In genomic region chr19:24300994-24301767, GRCm38 (mm10) we compare ENCODE assay signal across 8 mouse cellular contexts. TPM values are rescaled to one million over a fixed set of nuclear protein-coding genes. Genes with fewer than 3 reads are reported as not detected.
DNase-seq lines count a peak whose midpoint lies in the region; ATAC-seq and TF ChIP-seq lines count a peak whose summit lies in the region.

No protein-coding gene starts in this region.

- H3K4me2 ChIP-seq in hindbrain, embryonic 13.5 days = peak overlapping the region; percentile 52

- no peak overlapping the region for H3K27ac ChIP-seq in hindbrain, embryonic 13.5 days

- in situ Hi-C loops in Patski (cut with MboI; ENCODE audit: low pct_unique_long_range_greater_than_20kb) = loop anchor here (5.0 to 10.0 kb wide), 3 partner anchors 311 to 571 kb away; no protein-coding TSS in a partner anchor

- CTCF ChIA-PET in Patski (lab: Charles Lee) = interaction anchor here (0.6 to 1.9 kb wide), 12 partner anchors 13 to 585 kb away, joined by 3 to 7 read pairs (median 3); no protein-coding TSS in a partner anchor

- DNase-seq in Patski (ENCODE audit: low read depth, low spot score) = no peak
- DNase-seq in cerebellum, adult 8-10 months = peak; percentile 63
- DNase-seq in layer of hippocampus, postnatal 14 days (ENCODE audit: low spot score in 2 of 2) = peak; percentile 73 to 83
- peak; percentile 82 for DNase-seq in lung, postnatal 36 days
- peak; percentile 68 for DNase-seq in retina, adult 2 months (ENCODE audit: low read depth, low spot score)
- peak; percentile 77 for DNase-seq in thymus, postnatal 25 days

- no peaks in the 10 kb centered on the region for H3K27me3 ChIP-seq in Patski
- H3K27me3 ChIP-seq in hindbrain, embryonic 13.5 days = peaks cover 12% of the 10 kb centered on the region

- H3K4me3 ChIP-seq in hindbrain, embryonic 13.5 days = peak overlapping the region; percentile 25

- TF ChIP-seq CTCF in Patski (IDR thresholded peaks at IDR 0.05) = peak; percentile 91

- H3K9ac ChIP-seq in hindbrain, embryonic 13.5 days = 0 out of 2 replicates have a peak overlapping the region, but pooled peaks have one; percentile 46

- no peaks in the 10 kb centered on the region for H3K36me3 ChIP-seq in hindbrain, embryonic 13.5 days

- 0 out of 2 replicates have a peak, but pooled peaks cover 7% of the 10 kb centered on the region for H3K4me1 ChIP-seq in hindbrain, embryonic 13.5 days (replicated peaks)

- 7% methylated on average over 9 of the region's 9 CpGs for WGBS in hindbrain, embryonic 13.5 days

- POLR2A ChIA-PET in Patski (lab: Charles Lee) = interaction anchor here (0.6 kb wide), 1 partner anchor 110 kb away, joined by 3 read pairs; no protein-coding TSS in a partner anchor

- H3K9me3 ChIP-seq in hindbrain, embryonic 13.5 days = no peaks in the 10 kb centered on the region

- peak; percentile 79 for ATAC-seq in Patski
- ATAC-seq in frontal cortex, adult (ENCODE audit: low TSS enrichment) = peak; percentile 88
- ATAC-seq in hindbrain, embryonic 13.5 days (ENCODE audit: low FRiP score) = peak; percentile 88

RNA-seq across cellular contexts. Expression of gene Fxn, which starts 20.8 kb away (rescaled TPM):
- 20.9 TPM for polyA plus RNA-seq in Patski (2021)
- polyA plus RNA-seq in hindbrain, embryonic 13.5 days (2015; fragmentation: Nextera tagmentation; extraction: Ambion mirVana) = 39.2 and 41.9 TPM in 2 replicates
- 1 to 10 TPM; 8.3 to 8.8 TPM for total RNA-seq in layer of hippocampus, postnatal 14 days (2021)
